Mouse (Mus musculus): ENCODE measurements at regions not wholly inside any gene's neighbourhood (a gene's known extent, or its start where the extent isn't known, plus 50 kb on each side); places are given as distances from the start of the nearest gene placed in this dataset.

- TF ChIP-seq CTCF (IDR thresholded peaks at IDR 0.05; ENCODE audit: control insufficient read depth, insufficient read depth, insufficient read length) (no peak), USF1 (IDR thresholded peaks at IDR 0.05; ENCODE audit: low read depth) (no peak), MYOG (IDR thresholded peaks at IDR 0.05; ENCODE audit: control insufficient read depth, extremely low read depth, insufficient read length) (no peak)
Observed at GRCm38 (mm10) chr13:111981103-111981502, 172.3 kb upstream of the Map3k1 start.
